Mouse (Mus musculus): Measurements from ENCODE around the gene Aspn.
"Not testable (repeated sequence)": the region's sequence is repeated elsewhere in the genome, so short reads cannot be mapped to it uniquely, and the experiment has no call there.

The Aspn gene

GRCm38 (mm10) chr13:49584307-49585005, 40.2 kb downstream of the Aspn start:
- no peak for DNase-seq (ENCODE audit: low read depth, low spot score)

- no peak for DNase-seq (ENCODE audit: low read depth, low spot score)
Measured at GRCm38 (mm10) chr13:49586062-49586461, 41.8 kb downstream of the Aspn start.

GRCm38 (mm10) chr13:49602541-49602940, 58.3 kb downstream of the Aspn start:
- DNase-seq (ENCODE audit: low read depth, low spot score) = not testable (repeated sequence)

- no peak for DNase-seq (ENCODE audit: low read depth, low spot score)
Measured at GRCm38 (mm10) chr13:49603603-49604002, 59.4 kb downstream of the Aspn start.

- no peak for DNase-seq (ENCODE audit: low read depth, low spot score)
Measured at GRCm38 (mm10) chr13:49607714-49608113, 63.5 kb downstream of the Aspn start, which contains the start of gene Ogn. Ogn (plus strand) TSS chr13:49608046.

- no peak for DNase-seq (ENCODE audit: low read depth, low spot score)
Measured at GRCm38 (mm10) chr13:49608589-49609322, 64.5 kb downstream of the Aspn start.

- no peak for DNase-seq (ENCODE audit: low read depth, low spot score)
Measured at GRCm38 (mm10) chr13:49617021-49617420, 72.8 kb downstream of the Aspn start.

Data from brain, embryonic 18.5 days (tissue).